Mouse (Mus musculus) midbrain, postnatal 0 days (tissue): ENCODE measurements around the gene Ubqln5. TPM values are rescaled to one million over a fixed set of nuclear protein-coding genes. Genes with fewer than 3 reads are reported as not detected.

Experiments used
- ATAC-seq: fragments of 200-750 bp; cut with Nextera tagmentation; 2 replicates; pipeline ENCODE4 v1.8.0; 2017; ENCODE audit warnings: moderate number of reproducible peaks, mild to moderate bottlenecking, moderate TSS enrichment, moderate library complexity; ENCODE audit not compliant: low FRiP score
- DNase-seq: peaks from one replicate; pipeline ENCODE4 v3.0.0-alpha.2; 2015; ENCODE audit warnings: low spot score
- H3K27ac ChIP-seq: fragments of 300-500 bp; sonication (generic); 2 replicates; pipeline ENCODE4 v1.5.1; 2014; ENCODE audit warnings: low read depth, mild to moderate bottlenecking, low read length, mixed read lengths
- H3K27me3 ChIP-seq: fragments of 300-500 bp; sonication (generic); 2 replicates; pipeline ENCODE4 v1.6.1; 2014; ENCODE audit warnings: low read length, control low read depth, mixed read lengths; ENCODE audit not compliant: insufficient read depth
- H3K36me3 ChIP-seq: fragments of 300-500 bp; sonication (generic); 2 replicates; pipeline ENCODE4 v1.6.1; 2014; ENCODE audit warnings: low read length, control low read depth, mixed read lengths; ENCODE audit not compliant: insufficient read depth
- H3K4me1 ChIP-seq: fragments of 300-500 bp; sonication (generic); 2 replicates; pipeline ENCODE4 v1.6.1; 2014; ENCODE audit warnings: mild to moderate bottlenecking, control low read depth, antibody characterized with exemption, low read length, mixed read lengths; ENCODE audit not compliant: insufficient read depth
- H3K4me2 ChIP-seq: fragments of 300-500 bp; sonication (generic); 2 replicates; pipeline ENCODE4 v1.6.1; 2014; ENCODE audit warnings: low read depth, mild to moderate bottlenecking, low read length, mixed read lengths; ENCODE audit not compliant: poor library complexity, severe bottlenecking
- H3K4me3 ChIP-seq: fragments of 300-500 bp; sonication (generic); 2 replicates; pipeline ENCODE4 v1.5.1; 2014; ENCODE audit warnings: low read depth, mild to moderate bottlenecking, low read length, moderate library complexity
- H3K9ac ChIP-seq: fragments of 300-500 bp; sonication (generic); replicated peaks from 2 replicates; pipeline ENCODE4 v1.6.1; 2014; ENCODE audit warnings: mild to moderate bottlenecking, low read length, moderate library complexity, mixed read lengths; ENCODE audit not compliant: poor library complexity, severe bottlenecking
- H3K9me3 ChIP-seq: fragments of 300-500 bp; sonication (generic); 2 replicates; pipeline ENCODE4 v1.6.1; 2016; ENCODE audit warnings: low read length, control low read depth
- CTCF ChIP-seq: IDR thresholded peaks from 2 replicates; pipeline ENCODE4 v1.5.1; 2016; ENCODE audit warnings: antibody characterized with exemption, mild to moderate bottlenecking
- WGBS: fragments of 180-500 bp; shearing (Covaris S2); extraction: QIAGEN DNeasy Blood & Tissue Kit; methylation state at CpG from one replicate; pipeline ENCODE4 v1.1.7; 2014; 5-methylcytosine and 5-hydroxymethylcytosine counted together
- polyA plus RNA-seq: library from polyadenylated mRNA; unstranded; fragments of >200 nt; fragmentation: Nextera tagmentation; extraction: Ambion mirVana; gene quantifications from 2 replicates; pipeline ENCODE4 v1.2.1, GENCODE M21; 2015
- total RNA-seq: library from RNA; depleted of rRNA; stranded (reverse); fragments of >200 nt; gene quantifications from 2 replicates; pipeline ENCODE4 v1.2.3, GENCODE M21; 2014; rRNA removed

Gene Ubqln5
- total and polyA plus RNA-seq, 2 experiments from 2014 or later, result not detected

DNA sequence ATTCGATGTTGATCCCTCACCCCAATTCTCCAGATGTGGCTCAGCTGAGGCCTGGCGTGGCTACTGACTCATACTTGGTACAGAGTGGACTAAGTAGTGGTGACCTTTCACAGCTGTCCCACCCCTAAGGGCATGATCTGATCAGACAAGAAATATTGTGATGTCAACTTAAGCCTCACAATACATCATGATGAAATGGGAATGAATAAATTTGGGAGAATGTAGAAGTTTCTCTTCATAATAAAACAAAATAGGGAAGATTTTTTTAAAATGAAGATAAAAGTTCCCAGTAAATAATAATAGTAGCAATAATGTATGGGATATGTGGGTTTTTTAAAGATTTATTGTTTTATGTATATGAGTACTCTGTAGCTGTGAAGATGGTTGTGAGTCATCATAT lies 20.8 kb upstream of the Ubqln5 start, which contains the start of gene Ubqlnl:
TSS of gene Ubqlnl (minus strand) at position 101 of the 400 bp plus-strand sequence.
- Histone ChIP-seq H3K4me2 (no peak within 1 kb of the TSS), H3K36me3 (no peaks in the 10 kb centered on the region), H3K27ac (no peak within 1 kb of the TSS), H3K9me3 (no peaks in the 10 kb centered on the region), H3K4me1 (no peaks in the 10 kb centered on the region), H3K27me3 (no peaks in the 10 kb centered on the region), H3K9ac (no peak within 1 kb of the TSS), H3K4me3 (no peak within 1 kb of the TSS)
- no peak for TF ChIP-seq CTCF
- DNase-seq, result no peak
- no peak for ATAC-seq
- WGBS, result 93% methylated on average over 2 of the region's 2 CpGs

GRCm38 (mm10) chr7:104143179-104143578 lies 13.6 kb upstream of the Ubqln5 start, which contains the start of gene Ubqln3:
Gene Ubqln3 (minus strand): TSS chr7:104143279.
- H3K4me2 ChIP-seq, result no peak within 1 kb of the TSS
- TF ChIP-seq CTCF, result no peak
- ATAC-seq (no peak), DNase-seq (no peak)
- no peaks in the 10 kb centered on the region for H3K9me3 ChIP-seq
- H3K36me3 ChIP-seq, result no peaks in the 10 kb centered on the region
- H3K27me3 ChIP-seq, result no peaks in the 10 kb centered on the region
- H3K4me3 ChIP-seq, result no peak within 1 kb of the TSS
- WGBS, result 75% methylated on average over 3 of the region's 3 CpGs
- no peak within 1 kb of the TSS for H3K27ac ChIP-seq
- H3K4me1 ChIP-seq, result no peaks in the 10 kb centered on the region
- no peak within 1 kb of the TSS for H3K9ac ChIP-seq

- WGBS, result 90% methylated on average over 5 of the region's 5 CpGs
- H3K36me3 ChIP-seq, result no peaks in the 10 kb centered on the region
- H3K27me3 ChIP-seq, result no peaks in the 10 kb centered on the region
- no peaks in the 10 kb centered on the region for H3K9me3 ChIP-seq
- H3K4me2 ChIP-seq, result no peak within 1 kb of the TSS
- no peaks in the 10 kb centered on the region for H3K4me1 ChIP-seq
- DNase-seq, result no peak
- H3K27ac ChIP-seq, result no peak within 1 kb of the TSS
- no peak within 1 kb of the TSS for H3K4me3 ChIP-seq
- no peak within 1 kb of the TSS for H3K9ac ChIP-seq
- ATAC-seq, result no peak
- no peak for TF ChIP-seq CTCF
These were observed 7.7 kb upstream of the Ubqln5 start, which contains the start of gene Olfr643 for GRCm38 (mm10) chr7:104137305-104137704. Gene Olfr643 (minus strand): TSS chr7:104137405.

GRCm38 (mm10) chr7:104104757-104104972 lies 25.0 kb downstream of the Ubqln5 start, which contains the start of gene Olfr646:
Gene Olfr646 (plus strand): TSS chr7:104104873.
- H3K9ac ChIP-seq, result no peak within 1 kb of the TSS
- DNase-seq, result no peak
- no peaks in the 10 kb centered on the region for H3K9me3 ChIP-seq
- no peak for TF ChIP-seq CTCF
- no peaks in the 10 kb centered on the region for H3K4me1 ChIP-seq
- no peak for ATAC-seq
- no peaks in the 10 kb centered on the region for H3K27me3 ChIP-seq
- H3K36me3 ChIP-seq, result no peaks in the 10 kb centered on the region
- no peak within 1 kb of the TSS for H3K4me2 ChIP-seq
- H3K4me3 ChIP-seq, result no peak within 1 kb of the TSS
- H3K27ac ChIP-seq, result no peak within 1 kb of the TSS

- H3K27ac ChIP-seq, result no peak overlapping the region
These were observed 25.5 kb downstream of the Ubqln5 start for GRCm38 (mm10) chr7:104103913-104104756.

DNA sequence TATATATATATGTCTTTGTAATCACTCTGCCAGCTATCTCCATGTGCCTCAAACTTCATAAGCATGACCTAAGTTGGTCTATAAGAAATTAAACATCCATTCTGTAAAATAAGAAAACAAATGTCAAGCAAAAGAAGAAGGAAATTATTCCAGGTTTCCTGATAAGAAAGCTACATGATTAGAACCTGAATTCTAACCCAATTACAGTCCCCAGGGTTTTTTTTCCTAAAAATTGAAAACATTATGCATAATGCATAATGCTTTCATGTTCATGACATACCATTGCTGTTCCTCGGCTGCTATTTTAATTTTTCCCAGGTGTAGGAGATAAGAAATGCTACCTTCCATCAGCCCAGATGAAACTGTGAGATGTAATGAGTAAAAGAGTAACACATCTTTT lies 44.3 kb downstream of the Ubqln5 start, which contains the start of gene Olfr645:
TSS of gene Olfr645 (minus strand) at position 101 of the 400 bp plus-strand sequence.
- Histone ChIP-seq H3K4me3 (no peak within 1 kb of the TSS), H3K9ac (no peak within 1 kb of the TSS), H3K4me1 (no peaks in the 10 kb centered on the region), H3K27ac (no peak within 1 kb of the TSS), H3K4me2 (no peak within 1 kb of the TSS), H3K36me3 (no peaks in the 10 kb centered on the region), H3K27me3 (no peaks in the 10 kb centered on the region), H3K9me3 (no peaks in the 10 kb centered on the region)
- DNase-seq, result no peak
- TF ChIP-seq CTCF, result no peak
- ATAC-seq, result no peak
- 67% methylated on average over 1 of the region's 1 CpGs for WGBS

More at GRCm38 (mm10) chr7:104103913-104104756, 25.5 kb downstream of the Ubqln5 start:
- H3K9me3 ChIP-seq, result no peaks in the 10 kb centered on the region
- no peak overlapping the region for H3K9ac ChIP-seq
- DNase-seq (no peak), ATAC-seq (no peak)
- H3K36me3 ChIP-seq, result no peaks in the 10 kb centered on the region
- no peak overlapping the region for H3K4me3 ChIP-seq
- WGBS, result 74% methylated on average over 4 of the region's 4 CpGs
- no peak for TF ChIP-seq CTCF
- no peaks in the 10 kb centered on the region for H3K4me1 ChIP-seq
- H3K4me2 ChIP-seq, result no peak overlapping the region
- H3K27me3 ChIP-seq, result no peaks in the 10 kb centered on the region

Other genes starting within 250 kb of the Ubqln5 start
- gene Olfr66, start 243.6 kb downstream of the Ubqln5 start, total RNA-seq, result not detected in 2 replicates
- gene Olfr66, start 243.6 kb downstream of the Ubqln5 start, polyA plus RNA-seq, result not detected in 2 replicates
- 0.05 TPM in 1 of 2 replicates, not detected in the other for gene Olfr64, start 235.3 kb downstream of the Ubqln5 start, total RNA-seq
- gene Olfr64, start 235.3 kb downstream of the Ubqln5 start, polyA plus RNA-seq, result not detected in 2 replicates
- gene Olfr65, start 226.3 kb downstream of the Ubqln5 start, total RNA-seq, result not detected in 2 replicates
- not detected in 2 replicates for gene Olfr65, start 226.3 kb downstream of the Ubqln5 start, polyA plus RNA-seq
- not detected in 2 replicates for gene Olfr631, start 201.0 kb downstream of the Ubqln5 start, total RNA-seq
- not detected in 2 replicates for gene Olfr631, start 201.0 kb downstream of the Ubqln5 start, polyA plus RNA-seq
- gene Olfr632, start 195.5 kb downstream of the Ubqln5 start, total RNA-seq, result not detected in 2 replicates
- not detected in 2 replicates for gene Olfr632, start 195.5 kb downstream of the Ubqln5 start, polyA plus RNA-seq
- not detected in 2 replicates for gene Olfr633, start 185.4 kb downstream of the Ubqln5 start, total RNA-seq
- gene Olfr633, start 185.4 kb downstream of the Ubqln5 start, polyA plus RNA-seq, result not detected in 2 replicates
- gene Olfr635, start 158.7 kb downstream of the Ubqln5 start, total RNA-seq, result not detected in 2 replicates
- gene Olfr635, start 158.7 kb downstream of the Ubqln5 start, polyA plus RNA-seq, result 0.01 TPM in 1 of 2 replicates, not detected in the other
- gene Olfr638, start 131.1 kb downstream of the Ubqln5 start, total RNA-seq, result not detected in 2 replicates
- gene Olfr638, start 131.1 kb downstream of the Ubqln5 start, polyA plus RNA-seq, result not detected in 2 replicates
- gene Olfr639, start 112.5 kb downstream of the Ubqln5 start, total RNA-seq, result 0.14 TPM in 1 of 2 replicates, not detected in the other
- not detected in 2 replicates for gene Olfr639, start 112.5 kb downstream of the Ubqln5 start, polyA plus RNA-seq
- 0.11 TPM in 1 of 2 replicates, not detected in the other for gene Olfr640, start 104.3 kb downstream of the Ubqln5 start, total RNA-seq
- 0.06 TPM in 1 of 2 replicates, not detected in the other for gene Olfr640, start 104.3 kb downstream of the Ubqln5 start, polyA plus RNA-seq
- gene Olfr641, start 94.4 kb downstream of the Ubqln5 start, total RNA-seq, result not detected in 2 replicates
- gene Olfr641, start 94.4 kb downstream of the Ubqln5 start, polyA plus RNA-seq, result not detected in 2 replicates
- gene Olfr642, start 77.2 kb downstream of the Ubqln5 start, total RNA-seq, result not detected in 2 replicates
- not detected in 2 replicates for gene Olfr642, start 77.2 kb downstream of the Ubqln5 start, polyA plus RNA-seq
- not detected in 2 replicates for gene 4930516K23Rik, start 68.4 kb downstream of the Ubqln5 start, total RNA-seq
- not detected in 2 replicates for gene 4930516K23Rik, start 68.4 kb downstream of the Ubqln5 start, polyA plus RNA-seq
- not detected in 2 replicates for gene Olfr644, start 58.0 kb downstream of the Ubqln5 start, total RNA-seq
- not detected in 2 replicates for gene Olfr644, start 58.0 kb downstream of the Ubqln5 start, polyA plus RNA-seq
- gene Olfr645, start 44.4 kb downstream of the Ubqln5 start, total RNA-seq, result not detected in 2 replicates
- gene Olfr645, start 44.4 kb downstream of the Ubqln5 start, polyA plus RNA-seq, result not detected in 2 replicates
- gene Olfr646, start 25.0 kb downstream of the Ubqln5 start, total RNA-seq, result not detected in 2 replicates
- not detected in 2 replicates for gene Olfr646, start 25.0 kb downstream of the Ubqln5 start, polyA plus RNA-seq
- gene Olfr643, start 7.6 kb upstream of the Ubqln5 start, total RNA-seq, result not detected in 2 replicates
- not detected in 2 replicates for gene Olfr643, start 7.6 kb upstream of the Ubqln5 start, polyA plus RNA-seq
- not detected in 2 replicates for gene Ubqln3, start 13.5 kb upstream of the Ubqln5 start, total RNA-seq
- not detected in 2 replicates for gene Ubqln3, start 13.5 kb upstream of the Ubqln5 start, polyA plus RNA-seq
- gene Ubqlnl, start 20.7 kb upstream of the Ubqln5 start, total RNA-seq, result not detected in 2 replicates
- not detected in 2 replicates for gene Ubqlnl, start 20.7 kb upstream of the Ubqln5 start, polyA plus RNA-seq
- not detected in 2 replicates for gene Olfm5, start 35.0 kb upstream of the Ubqln5 start, total RNA-seq
- not detected in 2 replicates for gene Olfm5, start 35.0 kb upstream of the Ubqln5 start, polyA plus RNA-seq
- not detected in 2 replicates for gene Olfr648, start 53.6 kb upstream of the Ubqln5 start, total RNA-seq
- 0.39 and 0.42 TPM in 2 replicates for gene Olfr648, start 53.6 kb upstream of the Ubqln5 start, polyA plus RNA-seq
- gene Olfr649, start 66.2 kb upstream of the Ubqln5 start, total RNA-seq, result not detected in 2 replicates
- gene Olfr649, start 66.2 kb upstream of the Ubqln5 start, polyA plus RNA-seq, result not detected in 2 replicates
- 0.11 and 0.33 TPM in 2 replicates for gene Trim6, start 89.0 kb upstream of the Ubqln5 start, total RNA-seq
- gene Trim6, start 89.0 kb upstream of the Ubqln5 start, polyA plus RNA-seq, result 0.49 and 0.75 TPM in 2 replicates
- gene Trim34a, start 114.6 kb upstream of the Ubqln5 start, total RNA-seq, result 1.9 and 2.4 TPM in 2 replicates
- 0.78 and 0.86 TPM in 2 replicates for gene Trim34a, start 114.6 kb upstream of the Ubqln5 start, polyA plus RNA-seq
- 0.05 TPM in 1 of 2 replicates, not detected in the other for gene Trim5, start 158.3 kb upstream of the Ubqln5 start, total RNA-seq
- gene Trim5, start 158.3 kb upstream of the Ubqln5 start, polyA plus RNA-seq, result 0.17 and 0.20 TPM in 2 replicates
- gene Trim12a, start 185.6 kb upstream of the Ubqln5 start, total RNA-seq, result 0.71 and 5.0 TPM in 2 replicates
- 1.3 and 2.2 TPM in 2 replicates for gene Trim12a, start 185.6 kb upstream of the Ubqln5 start, polyA plus RNA-seq
- gene Trim34b, start 199.6 kb upstream of the Ubqln5 start, total RNA-seq, result 0.19 TPM in 1 of 2 replicates, not detected in the other
- gene Trim34b, start 199.6 kb upstream of the Ubqln5 start, polyA plus RNA-seq, result not detected in 2 replicates
- 3.5 and 3.6 TPM in 2 replicates for gene Trim12c, start 223.5 kb upstream of the Ubqln5 start, total RNA-seq
- 0.57 and 0.58 TPM in 2 replicates for gene Trim12c, start 223.5 kb upstream of the Ubqln5 start, polyA plus RNA-seq
- gene Trim30b, start 240.1 kb upstream of the Ubqln5 start, total RNA-seq, result not detected in 2 replicates
- gene Trim30b, start 240.1 kb upstream of the Ubqln5 start, polyA plus RNA-seq, result 0.11 TPM in 1 of 2 replicates, not detected in the other